Mouse (Mus musculus) liver, embryonic 15.5 days (tissue): ENCODE results near the gene Rsbn1. TPM values are rescaled to one million over a fixed set of nuclear protein-coding genes. Genes with fewer than 3 reads are reported as not detected.

Source experiments
- ATAC-seq: fragments of 200-750 bp; cut with Nextera tagmentation; 2 replicates; pipeline ENCODE4 v1.8.0; 2017; ENCODE audit warnings: moderate number of reproducible peaks, mild to moderate bottlenecking, moderate library complexity; ENCODE audit not compliant: insufficient read depth
- H3K27ac ChIP-seq: fragments of 300-500 bp; sonication (generic); replicated peaks from 2 replicates; pipeline ENCODE4 v1.5.1; 2015; ENCODE audit warnings: mild to moderate bottlenecking, inconsistent platforms
- H3K27me3 ChIP-seq: fragments of 300-500 bp; sonication (generic); 2 replicates; pipeline ENCODE4 v1.6.1; 2015; ENCODE audit warnings: mild to moderate bottlenecking, inconsistent platforms
- H3K36me3 ChIP-seq: fragments of 300-500 bp; sonication (generic); replicated peaks from 2 replicates; pipeline ENCODE4 v1.6.1; 2015; ENCODE audit warnings: moderate library complexity, mild to moderate bottlenecking, inconsistent platforms
- H3K4me1 ChIP-seq: fragments of 300-500 bp; sonication (generic); replicated peaks from 2 replicates; pipeline ENCODE4 v1.6.1; 2015; ENCODE audit warnings: inconsistent platforms
- H3K4me2 ChIP-seq: fragments of 300-500 bp; sonication (generic); 2 replicates; pipeline ENCODE4 v1.6.1; 2015; ENCODE audit warnings: moderate library complexity, mild to moderate bottlenecking, inconsistent platforms
- H3K4me3 ChIP-seq: fragments of 300-500 bp; sonication (generic); replicated peaks from 2 replicates; pipeline ENCODE4 v1.5.1; 2015; ENCODE audit warnings: mild to moderate bottlenecking, inconsistent platforms
- H3K9ac ChIP-seq: fragments of 300-500 bp; sonication (generic); 2 replicates; pipeline ENCODE4 v1.6.1; 2015; ENCODE audit warnings: moderate library complexity, mild to moderate bottlenecking, inconsistent platforms
- H3K9me3 ChIP-seq: fragments of 300-500 bp; sonication (generic); replicated peaks from 2 replicates; pipeline ENCODE4 v1.6.1; 2016; ENCODE audit warnings: inconsistent platforms
- WGBS: fragments of 180-500 bp; shearing (Covaris S2); methylation state at CpG from one replicate; pipeline ENCODE4 v1.1.7; 2015; ENCODE audit warnings: mixed read lengths; ENCODE audit not compliant: insufficient replicate concordance; 5-methylcytosine and 5-hydroxymethylcytosine counted together
- polyA plus RNA-seq: library from polyadenylated mRNA; unstranded; fragments of >200 nt; fragmentation: Nextera tagmentation; extraction: Ambion mirVana; gene quantifications from 2 replicates; pipeline ENCODE4 v1.2.1, GENCODE M21; 2015

The Rsbn1 gene
- polyA plus RNA-seq, 1 experiment from 2014 or later: 3.8 TPM

GRCm38 (mm10) chr3:103998724-103999123, 84.8 kb downstream of the Rsbn1 start:
- Histone ChIP-seq H3K4me3 (no peak overlapping the region), H3K36me3 (peaks cover 24% of the 10 kb centered on the region; the same call in 1 of the 2 replicates), H3K4me1 (no peaks in the 10 kb centered on the region), H3K9ac (no peak overlapping the region), H3K27ac (no peak overlapping the region), H3K27me3 (no peaks in the 10 kb centered on the region), H3K4me2 (no peak overlapping the region), H3K9me3 (no peaks in the 10 kb centered on the region)
- ATAC-seq: no peak
- 49% methylated on average over 4 of the region's 4 CpGs for WGBS

DNA sequence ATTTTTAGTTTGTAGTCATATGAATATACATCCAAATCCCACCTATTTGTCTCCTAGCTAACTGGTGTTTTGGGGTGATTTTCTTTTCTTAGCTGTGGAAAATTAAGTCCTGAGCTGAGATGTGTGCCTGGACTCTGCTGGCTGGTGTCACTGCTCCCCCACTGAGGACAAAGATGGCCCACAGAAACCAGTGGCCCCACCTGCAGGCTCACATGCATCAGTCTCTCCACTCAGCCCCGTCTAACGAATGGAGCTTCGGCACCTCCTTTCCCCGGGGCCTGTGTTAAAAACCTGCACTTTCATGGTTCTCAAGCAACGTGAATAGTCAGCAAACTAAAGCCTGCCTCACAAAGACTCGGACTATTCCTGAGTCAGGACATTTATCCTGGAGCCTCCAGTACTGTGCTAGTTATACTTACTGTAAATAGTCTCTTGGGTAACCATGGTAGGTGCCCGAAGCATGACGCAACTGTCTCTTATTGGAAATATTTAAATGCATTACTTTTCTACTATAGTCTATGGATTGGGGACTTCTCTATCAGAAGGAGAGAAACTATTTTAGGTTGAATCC, 93.1 kb downstream of the Rsbn1 start:
- Histone ChIP-seq H3K4me1 (no peaks in the 10 kb centered on the region), H3K27me3 (no peaks in the 10 kb centered on the region), H3K9me3 (no peaks in the 10 kb centered on the region), H3K27ac (no peak overlapping the region), H3K4me2 (no peak overlapping the region), H3K4me3 (no peak overlapping the region), H3K9ac (no peak overlapping the region), H3K36me3 (peaks cover 34% of the 10 kb centered on the region)
- ATAC-seq: no peak
- WGBS: 84% methylated on average over 8 of the region's 8 CpGs

GRCm38 (mm10) chr3:104007479-104007878, 93.6 kb downstream of the Rsbn1 start:
- H3K27me3 ChIP-seq: no peaks in the 10 kb centered on the region
- WGBS: 89% methylated on average over 8 of the region's 8 CpGs
- H3K36me3 ChIP-seq: peaks cover 32% of the 10 kb centered on the region
- no peak overlapping the region for H3K4me3 ChIP-seq
- ATAC-seq: no peak
- no peaks in the 10 kb centered on the region for H3K4me1 ChIP-seq
- H3K9ac ChIP-seq: no peak overlapping the region
- H3K9me3 ChIP-seq: no peaks in the 10 kb centered on the region
- H3K4me2 ChIP-seq: no peak overlapping the region
- no peak overlapping the region for H3K27ac ChIP-seq

DNA sequence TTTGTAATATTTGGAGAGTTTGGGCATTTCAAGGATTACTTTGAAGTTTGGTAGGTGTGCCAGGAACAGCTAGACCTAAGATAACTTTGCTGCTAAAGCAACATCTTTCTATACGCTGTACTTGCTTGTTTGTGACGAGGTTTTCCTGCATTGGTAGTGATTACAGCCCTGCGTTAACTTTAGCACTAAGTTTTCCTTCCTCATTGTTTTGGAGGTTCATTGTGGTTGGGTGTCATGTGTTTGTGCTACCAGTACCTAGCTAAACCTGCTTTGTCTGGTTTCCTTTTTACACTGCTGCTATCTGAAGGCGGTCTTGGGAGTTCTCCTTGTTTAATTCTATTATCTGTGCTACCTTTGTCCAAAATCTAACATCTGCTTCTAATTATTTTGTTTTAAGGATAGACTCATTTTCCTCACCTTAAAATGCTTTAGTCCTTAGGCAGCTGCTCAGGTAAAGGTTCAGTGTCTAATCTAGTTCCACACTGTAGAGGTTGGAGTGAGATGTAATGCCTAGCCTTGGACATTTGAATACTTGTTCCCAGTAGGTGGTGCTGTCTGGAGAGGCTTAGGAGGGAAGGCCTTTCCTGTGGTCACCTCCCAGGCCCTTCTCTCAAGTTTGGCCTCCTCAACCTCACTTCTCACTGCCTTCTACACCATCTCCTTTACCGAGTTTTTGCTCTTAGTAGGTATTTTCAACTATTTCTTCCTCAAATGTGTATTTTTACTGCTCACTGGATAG, 96.2 kb downstream of the Rsbn1 start:
- ATAC-seq: no peak
- Histone ChIP-seq H3K4me3 (no peak overlapping the region), H3K4me2 (no peak overlapping the region), H3K9ac (no peak overlapping the region), H3K36me3 (peaks cover 27% of the 10 kb centered on the region), H3K9me3 (no peaks in the 10 kb centered on the region), H3K27ac (no peak overlapping the region), H3K27me3 (no peaks in the 10 kb centered on the region), H3K4me1 (no peaks in the 10 kb centered on the region)
- WGBS: 71% methylated on average over 5 of the region's 5 CpGs

DNA sequence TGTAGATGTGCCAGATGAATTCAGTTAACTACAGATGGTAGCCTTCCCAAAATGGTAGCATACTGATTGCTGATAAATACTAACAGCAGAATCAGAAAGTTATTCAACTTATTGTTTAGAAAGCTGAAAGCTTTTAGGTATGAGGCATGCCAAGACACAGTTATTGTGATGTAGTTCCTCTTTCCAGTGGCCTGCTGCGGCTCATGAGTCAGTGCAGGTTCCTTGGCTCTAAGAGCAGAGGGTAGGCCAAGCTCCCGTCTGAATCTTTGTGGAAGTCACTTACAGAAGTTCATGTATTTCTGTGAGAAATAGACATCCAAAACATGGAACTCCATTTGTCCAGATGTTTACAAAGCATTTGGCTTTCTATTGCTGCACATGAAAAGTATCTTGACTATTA, 98.1 kb downstream of the Rsbn1 start:
- H3K36me3 ChIP-seq: peaks cover 30% of the 10 kb centered on the region
- no peaks in the 10 kb centered on the region for H3K9me3 ChIP-seq
- no peaks in the 10 kb centered on the region for H3K27me3 ChIP-seq
- H3K9ac ChIP-seq: no peak overlapping the region
- WGBS: 49% methylated on average over 2 of the region's 2 CpGs
- H3K27ac ChIP-seq: no peak overlapping the region
- H3K4me1 ChIP-seq: no peaks in the 10 kb centered on the region
- ATAC-seq: no peak
- H3K4me3 ChIP-seq: no peak overlapping the region
- no peak overlapping the region for H3K4me2 ChIP-seq

Other genes with a start within 250 kb of the Rsbn1 start
- 2.5 and 2.8 TPM in 2 replicates for gene Olfml3, start 176.1 kb upstream of the Rsbn1 start, polyA plus RNA-seq
- gene Gm10964, start 174.8 kb upstream of the Rsbn1 start, polyA plus RNA-seq: not detected in 2 replicates
- 15.3 and 17.7 TPM in 2 replicates for gene Hipk1, start 122.6 kb upstream of the Rsbn1 start, polyA plus RNA-seq
- gene Dclre1b, start 104.7 kb upstream of the Rsbn1 start, polyA plus RNA-seq: 29.7 and 31.9 TPM in 2 replicates
- gene Ap4b1, start 104.6 kb upstream of the Rsbn1 start, polyA plus RNA-seq: 13.0 and 15.4 TPM in 2 replicates
- gene Gm43064, start 104.5 kb upstream of the Rsbn1 start, polyA plus RNA-seq: 1.1 and 1.2 TPM in 2 replicates
- gene Bcl2l15, start 81.5 kb upstream of the Rsbn1 start, polyA plus RNA-seq: 1.5 TPM in 2 replicates
- gene Ptpn22, start 54.3 kb upstream of the Rsbn1 start, polyA plus RNA-seq: 3.5 and 4.1 TPM in 2 replicates
- gene Phtf1, start 54.0 kb downstream of the Rsbn1 start, polyA plus RNA-seq: 3.9 and 4.7 TPM in 2 replicates